Mouse (Mus musculus) thymus, postnatal 4 days (tissue): ENCODE results near the gene Hes7.

Source experiments
- DNase-seq: peaks from one replicate; pipeline ENCODE4 v3.0.0; 2021

The Hes7 gene

GRCm38 (mm10) chr11:69101604-69102402, 18.4 kb upstream of the Hes7 start:
- DNase-seq, result peak; percentile 6

DNA sequence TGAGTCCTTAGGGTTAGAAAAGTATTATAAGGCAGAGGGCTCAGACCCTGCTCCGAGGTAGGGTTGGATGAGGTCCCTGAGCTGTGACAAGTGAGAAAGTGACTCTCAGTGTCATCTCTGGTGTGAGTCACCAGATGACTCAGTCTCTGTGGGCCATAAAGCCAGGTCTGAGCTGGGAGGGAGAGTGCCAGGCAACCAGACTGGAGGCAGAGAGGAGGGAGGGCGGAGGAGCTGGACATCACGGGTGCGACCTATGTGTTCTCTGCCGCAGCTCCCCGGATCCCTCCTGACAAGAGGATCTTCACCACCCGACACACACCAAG, 17.8 kb upstream of the Hes7 start:
- DNase-seq, result peak; percentile 8

DNA sequence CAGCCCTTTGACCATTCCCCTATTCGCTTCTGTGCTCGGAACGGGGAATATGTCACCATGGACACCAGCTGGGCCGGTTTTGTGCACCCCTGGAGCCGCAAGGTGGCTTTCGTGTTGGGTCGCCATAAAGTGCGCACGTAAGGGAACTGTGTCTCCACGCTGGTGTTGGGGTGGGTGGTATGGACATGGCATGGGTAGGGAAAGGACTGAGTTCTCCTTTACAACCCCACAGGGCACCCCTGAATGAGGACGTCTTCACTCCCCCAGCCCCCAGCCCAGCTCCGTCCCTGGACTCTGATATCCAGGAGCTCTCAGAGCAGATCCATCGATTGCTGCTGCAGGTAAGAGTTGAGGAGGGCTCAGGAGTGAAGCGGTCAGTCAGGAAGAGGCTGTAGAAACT, 17.1 kb upstream of the Hes7 start:
- DNase-seq, result peak; percentile 7

DNA sequence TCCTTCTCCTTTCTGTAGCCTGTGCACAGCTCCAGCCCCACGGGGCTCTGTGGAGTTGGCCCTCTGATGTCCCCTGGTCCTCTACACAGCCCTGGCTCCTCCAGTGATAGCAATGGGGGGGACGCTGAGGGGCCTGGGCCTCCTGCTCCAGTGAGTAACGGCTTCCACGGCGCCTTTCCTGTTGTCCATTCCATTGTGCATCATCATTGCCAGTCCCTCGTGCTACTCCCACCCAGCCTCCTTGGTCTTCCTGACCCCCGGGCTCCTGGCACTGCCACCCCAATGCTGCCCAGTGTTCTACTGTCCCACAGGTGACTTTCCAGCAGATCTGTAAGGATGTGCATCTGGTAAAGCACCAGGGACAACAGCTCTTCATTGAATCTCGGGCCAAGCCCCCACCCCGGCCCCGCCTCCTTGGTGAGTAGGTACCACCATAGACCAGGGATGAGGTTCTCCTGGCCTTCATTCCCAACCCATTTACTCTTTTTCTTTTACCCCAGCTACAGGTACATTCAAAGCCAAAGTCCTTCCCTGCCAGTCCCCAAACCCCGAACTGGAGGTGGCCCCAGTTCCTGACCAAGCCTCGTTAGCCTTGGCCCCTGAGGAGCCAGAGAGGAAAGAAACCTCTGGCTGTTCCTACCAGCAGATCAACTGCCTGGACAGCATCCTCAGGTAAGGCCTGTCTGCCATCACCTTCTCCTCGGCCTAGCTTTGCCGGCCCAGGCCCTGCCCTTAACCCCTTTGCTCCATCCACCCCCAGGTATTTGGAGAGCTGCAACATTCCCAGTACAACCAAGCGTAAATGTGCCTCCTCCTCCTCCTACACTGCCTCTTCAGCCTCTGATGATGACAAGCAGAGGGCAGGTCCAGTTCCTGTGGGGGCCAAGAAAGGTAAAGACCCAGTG, 16.4 kb upstream of the Hes7 start:
- DNase-seq, result peak; percentile 7

GRCm38 (mm10) chr11:69104487-69104886, 15.7 kb upstream of the Hes7 start:
- peak; percentile 4 for DNase-seq

DNA sequence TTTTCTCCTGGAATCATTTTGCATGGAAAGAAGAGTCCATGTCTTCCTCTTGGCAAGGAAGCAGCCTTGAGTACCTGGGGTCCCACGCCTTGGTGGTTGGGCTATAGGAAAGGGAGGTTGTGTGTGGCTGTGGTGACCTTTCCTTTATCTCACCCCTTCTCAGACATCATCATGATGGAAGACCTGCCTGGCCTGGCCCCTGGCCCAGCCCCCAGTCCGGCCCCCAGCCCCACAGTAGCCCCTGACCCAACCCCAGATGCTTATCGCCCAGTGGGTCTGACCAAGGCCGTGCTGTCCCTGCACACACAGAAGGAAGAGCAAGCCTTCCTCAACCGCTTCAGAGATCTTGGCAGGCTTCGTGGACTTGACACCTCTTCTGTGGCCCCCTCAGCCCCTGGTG, 15.0 kb upstream of the Hes7 start:
- DNase-seq, result no peak

DNA sequence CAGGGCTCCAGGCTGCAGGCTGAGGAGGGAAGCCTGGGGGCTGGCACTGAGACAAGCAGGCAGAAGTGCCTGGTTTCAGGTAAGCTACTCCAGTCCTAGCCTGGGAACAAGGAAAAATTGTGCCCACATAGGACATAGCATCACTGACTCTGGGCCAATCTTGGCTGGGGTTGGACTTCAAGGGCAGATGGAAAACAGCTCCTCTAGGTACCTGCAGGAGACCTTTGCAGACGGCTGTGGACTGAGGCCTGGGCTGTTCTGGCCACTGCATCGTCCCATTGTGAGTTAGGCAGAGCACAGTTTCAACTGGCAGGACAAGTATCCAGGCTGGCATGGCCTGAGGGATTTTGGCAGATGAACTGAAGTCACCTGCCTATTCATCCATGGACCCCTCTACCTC, 14.4 kb upstream of the Hes7 start:
- no peak for DNase-seq

DNA sequence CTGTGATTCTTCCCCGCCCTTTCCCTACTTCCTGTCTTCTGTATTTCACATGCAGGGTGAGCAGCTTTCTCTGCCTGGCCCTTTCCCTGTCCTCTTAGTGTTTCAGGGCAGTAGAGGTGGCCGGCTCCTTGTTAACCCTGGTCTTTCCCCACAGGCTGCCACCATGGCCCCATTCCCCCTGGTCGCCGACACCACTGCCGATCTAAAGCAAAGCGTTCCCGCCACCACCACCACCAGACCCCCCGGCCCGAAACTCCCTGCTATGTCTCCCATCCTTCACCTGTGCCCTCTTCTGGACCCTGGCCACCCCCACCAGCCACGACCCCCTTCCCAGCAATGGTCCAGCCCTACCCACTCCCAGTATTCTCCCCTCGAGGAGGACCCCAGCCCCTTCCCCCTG, 13.9 kb upstream of the Hes7 start:
- DNase-seq, result no peak

- DNase-seq, result no peak
These were observed 13.4 kb upstream of the Hes7 start for GRCm38 (mm10) chr11:69106842-69107241.

- peak; percentile 6 for DNase-seq
These were observed 12.5 kb upstream of the Hes7 start for GRCm38 (mm10) chr11:69107676-69108075.

- DNase-seq, result peak; percentile 7
These were observed 12.0 kb upstream of the Hes7 start for GRCm38 (mm10) chr11:69108223-69108622.

GRCm38 (mm10) chr11:69109032-69109900, 10.9 kb upstream of the Hes7 start:
- peak; percentile 14 for DNase-seq

DNA sequence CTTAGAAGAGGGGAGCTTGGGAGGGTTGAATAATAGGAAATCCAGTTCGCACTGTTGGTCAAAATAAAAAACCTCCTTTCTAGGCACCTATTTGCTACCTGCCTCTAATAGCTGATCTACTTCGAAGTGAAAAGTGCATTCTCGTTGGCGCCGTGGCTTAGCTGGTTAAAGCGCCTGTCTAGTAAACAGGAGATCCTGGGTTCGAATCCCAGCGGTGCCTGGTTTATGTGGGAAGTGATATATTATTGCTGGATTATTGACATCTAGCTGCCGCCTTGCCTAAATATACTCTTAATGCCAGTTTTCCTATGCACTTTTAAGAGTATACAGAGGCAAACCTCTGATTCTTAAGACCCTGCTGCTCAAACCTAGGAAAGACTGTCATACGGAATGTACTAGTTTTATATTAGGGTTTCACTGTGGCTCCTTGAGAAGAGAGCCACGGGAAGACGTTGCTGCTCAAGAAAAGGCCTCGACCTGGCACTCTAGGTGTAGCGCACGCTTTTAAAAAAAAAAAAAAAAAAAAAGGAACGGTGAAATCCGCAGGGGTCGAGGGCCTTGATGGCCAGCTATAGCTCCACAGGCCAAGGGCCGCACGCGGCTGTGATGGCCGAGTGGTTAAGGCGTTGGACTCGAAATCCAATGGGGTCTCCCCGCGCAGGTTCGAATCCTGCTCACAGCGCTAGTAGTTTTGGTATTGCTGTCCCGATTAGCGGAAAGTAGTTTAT, 9.7 kb upstream of the Hes7 start:
- DNase-seq, result peak; percentile 95

DNA sequence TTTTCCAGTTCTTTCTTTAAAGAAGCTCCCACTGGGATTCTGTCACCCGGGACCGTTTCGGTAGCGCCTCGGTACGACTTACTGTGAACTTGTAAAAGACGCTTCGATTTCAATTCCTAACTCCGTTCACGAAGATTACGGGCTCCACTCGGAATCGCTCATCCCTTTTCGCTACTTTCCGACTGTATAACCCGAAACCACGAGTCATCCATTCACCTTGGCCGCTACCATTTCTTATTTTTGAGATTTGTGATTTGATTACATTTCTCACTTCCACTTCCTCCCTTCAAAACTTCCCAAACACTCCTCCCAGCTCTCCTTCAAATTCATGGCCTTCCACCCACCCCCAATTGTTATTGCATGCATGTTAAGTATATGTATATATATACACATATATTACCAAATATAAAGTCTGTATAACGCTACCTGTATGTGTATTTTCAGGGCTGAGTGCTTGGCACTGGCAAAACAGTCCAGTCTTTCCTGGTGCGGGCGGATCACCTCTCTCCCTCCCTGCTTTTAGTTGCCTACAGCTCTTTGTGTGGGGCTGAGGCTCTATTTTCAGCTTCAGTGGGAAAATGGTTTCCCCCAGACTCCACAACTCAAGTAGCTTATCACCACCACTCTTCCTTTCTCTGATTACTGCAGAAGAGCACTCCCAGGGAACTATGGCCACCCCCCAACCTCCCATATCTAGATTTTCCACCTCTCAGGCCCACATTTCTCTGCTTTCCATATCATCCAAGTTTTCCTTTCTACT, 9.0 kb upstream of the Hes7 start:
- no peak for DNase-seq

DNA sequence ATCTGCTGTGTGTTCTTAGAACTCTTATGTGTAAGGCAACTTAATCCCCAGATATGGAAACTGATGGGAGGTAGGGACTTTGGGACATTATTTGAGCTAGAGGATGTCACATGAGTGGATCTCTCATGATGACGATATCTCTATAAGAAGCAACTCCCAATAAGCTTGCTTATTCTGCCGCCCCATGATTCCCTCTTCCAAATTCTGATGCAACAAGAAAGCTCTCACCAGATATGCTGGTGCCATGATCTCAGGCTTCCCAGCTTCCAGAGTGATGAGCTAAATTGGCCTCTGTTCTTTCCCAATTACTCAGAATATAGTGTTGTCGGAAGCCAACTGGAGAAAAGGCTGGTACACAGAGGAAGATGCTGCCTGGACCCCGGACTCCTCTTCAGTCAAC, 8.3 kb upstream of the Hes7 start:
- DNase-seq, result no peak

DNA sequence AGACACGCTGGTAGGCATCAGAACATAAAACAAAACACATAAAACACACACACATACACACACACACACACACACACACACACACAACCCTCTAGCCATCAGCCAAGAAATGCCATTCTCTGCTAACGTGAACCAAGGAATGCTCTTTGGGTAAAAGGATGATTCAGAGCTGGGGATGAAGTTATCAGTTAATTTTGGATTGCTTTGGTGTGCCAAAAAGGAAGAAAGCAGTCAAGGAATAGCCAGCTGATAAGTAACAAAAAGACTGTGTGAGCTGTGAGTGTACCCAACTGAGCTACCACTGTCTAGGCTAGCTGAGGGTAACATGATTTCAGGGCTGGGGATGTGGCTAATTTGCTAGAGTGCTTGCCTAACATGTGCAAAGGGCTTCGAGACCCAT, 6.2 kb upstream of the Hes7 start:
- no peak for DNase-seq

DNA sequence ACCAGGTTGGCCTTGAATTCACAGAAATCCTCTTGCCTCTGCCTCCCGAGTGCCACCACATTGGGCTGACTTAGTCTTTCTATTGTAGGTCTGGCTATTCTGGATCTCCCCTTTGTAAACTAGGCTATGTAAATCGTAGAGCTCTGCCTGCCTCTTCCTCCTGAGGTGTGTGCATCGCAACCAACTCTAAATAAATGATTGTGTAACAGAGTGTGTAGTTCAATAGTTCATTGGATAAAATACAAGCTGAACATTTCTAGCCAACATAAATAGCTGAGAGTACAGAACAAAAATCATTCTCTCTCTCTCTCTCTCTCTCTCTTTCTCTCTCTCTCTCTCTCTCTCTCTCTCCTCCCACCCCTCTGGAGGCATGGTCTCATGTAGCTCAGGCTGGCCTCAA, 5.6 kb upstream of the Hes7 start:
- DNase-seq, result no peak

GRCm38 (mm10) chr11:69116843-69117242, 3.4 kb upstream of the Hes7 start:
- no peak for DNase-seq

GRCm38 (mm10) chr11:69117737-69118695, 2.2 kb upstream of the Hes7 start:
- peak; percentile 80 for DNase-seq

DNA sequence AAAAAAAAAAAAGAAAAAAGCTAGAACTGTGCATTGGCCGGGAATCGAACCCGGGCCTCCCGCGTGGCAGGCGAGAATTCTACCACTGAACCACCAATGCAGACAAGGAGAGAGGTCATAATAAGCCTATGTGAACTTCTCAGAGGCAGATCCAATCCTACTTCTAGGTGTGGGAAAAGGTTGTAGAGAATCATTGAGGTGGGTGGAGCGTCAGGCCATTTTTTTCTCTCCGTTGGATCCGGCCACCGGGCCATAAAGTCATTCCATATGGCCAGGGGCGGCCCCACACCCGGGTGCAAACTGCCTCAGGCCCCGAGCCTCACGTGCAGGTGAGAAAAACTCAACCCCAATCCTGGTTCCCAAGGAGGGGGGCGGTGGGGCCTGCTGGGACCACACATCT, 1.4 kb upstream of the Hes7 start:
- DNase-seq, result peak; percentile 88
